ENCODE assay signal across 28 mouse cellular contexts in genomic region chrX:160919022-160919637, GRCm38 (mm10). TPM values are rescaled to one million over a fixed set of nuclear protein-coding genes. Genes with fewer than 3 reads are reported as not detected.
"Had no signal": no experiment of that assay in that cellular context is flagged by ENCODE, and none has a peak within 500 bp of the region (broad histone marks: within the 10 kb centered on the region; RNA-seq: fewer than 3 reads in every experiment).

No protein-coding gene starts in this region.

- H3K4me1 ChIP-seq: heart, embryonic 13.5 days; heart, embryonic 15.5 days; hindbrain, embryonic 13.5 days; hindbrain, embryonic 15.5 days; kidney, embryonic 15.5 days; limb, embryonic 10.5 days; limb, embryonic 12.5 days had no signal

- H3K9ac ChIP-seq: heart, embryonic 13.5 days; heart, embryonic 15.5 days; hindbrain, embryonic 13.5 days; hindbrain, embryonic 15.5 days; kidney, embryonic 15.5 days; limb, embryonic 12.5 days had no signal

- H3K27ac ChIP-seq: gastrocnemius, adult 2 months; heart, adult 2 months; heart, embryonic 13.5 days; heart, embryonic 15.5 days; hindbrain, embryonic 13.5 days; hindbrain, embryonic 15.5 days; hindbrain, postnatal 0 days; kidney, embryonic 15.5 days; kidney, postnatal 0 days; left cerebral cortex, adult 2 months; limb, embryonic 10.5 days; limb, embryonic 12.5 days had no signal

- H3K4me3 ChIP-seq: gastrocnemius, adult 2 months; heart, adult 2 months; heart, embryonic 13.5 days; heart, embryonic 15.5 days; hindbrain, embryonic 13.5 days; hindbrain, embryonic 15.5 days; kidney, embryonic 15.5 days; left cerebral cortex, adult 2 months; limb, embryonic 10.5 days; limb, embryonic 12.5 days had no signal

- H3K36me3 ChIP-seq: heart, embryonic 13.5 days; heart, embryonic 15.5 days; hindbrain, embryonic 13.5 days; hindbrain, embryonic 15.5 days; kidney, embryonic 15.5 days; limb, embryonic 10.5 days; limb, embryonic 12.5 days had no signal

- ATAC-seq: hindbrain, postnatal 0 days; intestine, embryonic 16.5 days had no signal

- H3K27me3 ChIP-seq: heart, embryonic 13.5 days; heart, embryonic 15.5 days; hindbrain, embryonic 15.5 days had no signal

- H3K9me3 ChIP-seq: heart, embryonic 13.5 days; heart, embryonic 15.5 days; hindbrain, embryonic 13.5 days; hindbrain, embryonic 15.5 days; kidney, embryonic 15.5 days; limb, embryonic 10.5 days; limb, embryonic 12.5 days had no signal

- DNase-seq: gastrocnemius, adult 2 months; gastrocnemius, postnatal 10 days; gastrocnemius, postnatal 36 days; heart, adult 11 months; heart, adult 2 months; heart, postnatal 14 days; heart, postnatal 36 days; kidney, adult 11 months; kidney, adult 2 months; kidney, adult 9 months; kidney, postnatal 14 days; kidney, postnatal 36 days; layer of hippocampus, adult 9-11 months; layer of hippocampus, postnatal 36 days had no signal

- H3K4me2 ChIP-seq: heart, embryonic 11.5 days; heart, embryonic 13.5 days; heart, embryonic 15.5 days; hindbrain, embryonic 13.5 days; hindbrain, embryonic 15.5 days; kidney, embryonic 15.5 days; limb, embryonic 12.5 days had no signal

RNA-seq across cellular contexts. Expression of gene Gja6, which starts 12.3 kb away (rescaled TPM):
- total RNA-seq: gastrocnemius, postnatal 36 days; hematopoietic stem cell, adult 5-6 weeks had no signal
- polyA plus RNA-seq: heart, adult 2 months; heart, embryonic 15.5 days; hindbrain, embryonic 15.5 days; kidney, embryonic 15.5 days; large intestine, adult 2 months; limb, embryonic 10.5 days; limb, embryonic 12.5 days had no signal
